Mouse (Mus musculus): Measurements from ENCODE around the gene Tmem171. TPM values are rescaled to one million over a fixed set of nuclear protein-coding genes. Genes with fewer than 3 reads are reported as not detected.

Tmem171 gene
- polyA plus RNA-seq, 1 experiment from 2014 or later: 8.4 TPM

GRCm38 (mm10) chr13:98690886-98691285 lies 3.7 kb downstream of the Tmem171 start:
- WGBS: 86% methylated on average over 11 of the region's 11 CpGs
- no peak for ATAC-seq (ENCODE audit: insufficient read depth, low FRiP score, low read depth)
- Histone ChIP-seq H3K27me3 (replicated peaks) (peaks cover 6% of the 10 kb centered on the region; the same call in 1 of the 2 replicates), H3K4me3 (replicated peaks) (no peak overlapping the region), H3K36me3 (no peaks in the 10 kb centered on the region), H3K27ac (no peak overlapping the region), H3K4me1 (peaks cover 13% of the 10 kb centered on the region), H3K4me2 (no peak overlapping the region), H3K9ac (no peak overlapping the region), H3K9me3 (no peaks in the 10 kb centered on the region)

GRCm38 (mm10) chr13:98689605-98690290 lies 4.9 kb downstream of the Tmem171 start:
- WGBS: 42% methylated on average over 11 of the region's 11 CpGs
- ATAC-seq (ENCODE audit: insufficient read depth, low FRiP score, low read depth): no peak
- H3K4me2 ChIP-seq: peak overlapping the region; percentile 25

GRCm38 (mm10) chr13:98687931-98688330 lies 6.7 kb downstream of the Tmem171 start:
- H3K27ac ChIP-seq: no peak overlapping the region
- WGBS: 72% methylated on average over 9 of the region's 9 CpGs
- ATAC-seq (ENCODE audit: insufficient read depth, low FRiP score, low read depth): no peak
- H3K9ac ChIP-seq: no peak overlapping the region
- no peaks in the 10 kb centered on the region for H3K9me3 ChIP-seq
- no peaks in the 10 kb centered on the region for H3K27me3 ChIP-seq (replicated peaks)
- peaks cover 7% of the 10 kb centered on the region; the same call in 1 of the 2 replicates for H3K4me1 ChIP-seq
- H3K4me3 ChIP-seq (replicated peaks): no peak overlapping the region
- no peaks in the 10 kb centered on the region for H3K36me3 ChIP-seq
- H3K4me2 ChIP-seq: no peak overlapping the region

More at GRCm38 (mm10) chr13:98689605-98690290, 4.9 kb downstream of the Tmem171 start:
- H3K36me3 ChIP-seq: no peaks in the 10 kb centered on the region
- peak overlapping the region; percentile 57 for H3K27ac ChIP-seq
- H3K4me3 ChIP-seq (replicated peaks): no peak overlapping the region
- H3K4me1 ChIP-seq: peaks cover 9% of the 10 kb centered on the region
- H3K9me3 ChIP-seq: no peaks in the 10 kb centered on the region
- H3K9ac ChIP-seq: no peak overlapping the region
- peaks cover 6% of the 10 kb centered on the region; the same call in 1 of the 2 replicates for H3K27me3 ChIP-seq (replicated peaks)

DNA sequence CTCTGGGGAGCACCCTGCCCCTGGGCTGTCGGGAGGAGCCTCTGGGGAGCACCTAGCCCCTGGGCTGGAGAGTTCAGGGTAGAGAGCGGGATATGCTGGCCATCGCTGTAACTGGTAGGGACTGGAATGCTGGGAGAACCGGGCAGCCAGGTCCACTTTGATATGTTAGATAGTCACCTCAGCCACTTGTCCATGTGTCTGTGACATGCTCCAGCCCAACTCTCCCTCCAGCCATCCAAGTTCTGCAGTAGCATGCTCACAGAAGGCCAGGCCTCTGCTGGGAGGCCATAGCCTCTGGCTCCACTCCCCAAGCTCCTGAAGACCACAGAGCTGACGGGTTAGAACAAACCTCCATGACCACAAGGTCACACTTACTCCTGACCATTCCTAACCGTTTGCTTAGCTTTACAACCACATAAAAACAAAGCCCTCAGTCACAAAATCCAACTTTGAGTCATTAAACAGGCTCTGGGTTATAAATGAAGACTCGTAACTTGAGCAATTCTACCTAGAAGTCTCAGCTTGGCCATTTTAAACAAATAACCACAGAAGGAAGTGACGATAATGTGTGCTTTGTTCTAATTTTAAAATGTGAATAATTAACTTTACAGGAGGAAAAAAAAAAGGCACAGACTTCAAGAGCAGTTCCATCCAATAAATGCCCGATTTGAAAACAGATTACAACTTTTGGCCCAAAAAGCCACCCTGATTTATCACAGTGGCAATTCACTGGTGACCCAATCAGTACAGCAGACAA lies 10.3 kb downstream of the Tmem171 start:
- peaks cover 9% of the 10 kb centered on the region; the same call in 1 of the 2 replicates for H3K4me1 ChIP-seq
- ATAC-seq (ENCODE audit: insufficient read depth, low FRiP score, low read depth): no peak
- no peak overlapping the region for H3K9ac ChIP-seq
- H3K27me3 ChIP-seq (replicated peaks): no peaks in the 10 kb centered on the region
- no peak overlapping the region for H3K4me3 ChIP-seq (replicated peaks)
- no peaks in the 10 kb centered on the region for H3K36me3 ChIP-seq
- H3K27ac ChIP-seq: peak overlapping the region; percentile 26; the same call in 1 of the 2 replicates
- 64% methylated on average over 9 of the region's 9 CpGs for whole genome bisulfite sequencing
- H3K9me3 ChIP-seq: no peaks in the 10 kb centered on the region
- H3K4me2 ChIP-seq: no peak overlapping the region

- H3K4me1 ChIP-seq: peaks cover 9% of the 10 kb centered on the region; the same call in 1 of the 2 replicates
- H3K4me3 ChIP-seq (replicated peaks): no peak overlapping the region
- no peak for ATAC-seq (ENCODE audit: insufficient read depth, low FRiP score, low read depth)
- no peak overlapping the region for H3K27ac ChIP-seq
- H3K36me3 ChIP-seq: no peaks in the 10 kb centered on the region
- H3K4me2 ChIP-seq: no peak overlapping the region
- no peaks in the 10 kb centered on the region for H3K27me3 ChIP-seq (replicated peaks)
- H3K9ac ChIP-seq: no peak overlapping the region
- 90% methylated on average over 2 of the region's 2 CpGs for WGBS
- no peaks in the 10 kb centered on the region for H3K9me3 ChIP-seq
These were observed 11.2 kb downstream of the Tmem171 start for GRCm38 (mm10) chr13:98683412-98683811.

GRCm38 (mm10) chr13:98680470-98681060 lies 14.1 kb downstream of the Tmem171 start:
- Histone ChIP-seq H3K36me3 (no peaks in the 10 kb centered on the region), H3K4me1 (peaks cover 9% of the 10 kb centered on the region; the same call in 1 of the 2 replicates), H3K27me3 (replicated peaks) (no peaks in the 10 kb centered on the region), H3K4me3 (replicated peaks) (no peak overlapping the region), H3K27ac (no peak overlapping the region), H3K9ac (no peak overlapping the region), H3K9me3 (no peaks in the 10 kb centered on the region), H3K4me2 (no peak overlapping the region)
- WGBS: 58% methylated on average over 5 of the region's 5 CpGs
- ATAC-seq (ENCODE audit: insufficient read depth, low FRiP score, low read depth): 0 out of 2 replicates have a peak, but pooled peaks have one; percentile 10

DNA sequence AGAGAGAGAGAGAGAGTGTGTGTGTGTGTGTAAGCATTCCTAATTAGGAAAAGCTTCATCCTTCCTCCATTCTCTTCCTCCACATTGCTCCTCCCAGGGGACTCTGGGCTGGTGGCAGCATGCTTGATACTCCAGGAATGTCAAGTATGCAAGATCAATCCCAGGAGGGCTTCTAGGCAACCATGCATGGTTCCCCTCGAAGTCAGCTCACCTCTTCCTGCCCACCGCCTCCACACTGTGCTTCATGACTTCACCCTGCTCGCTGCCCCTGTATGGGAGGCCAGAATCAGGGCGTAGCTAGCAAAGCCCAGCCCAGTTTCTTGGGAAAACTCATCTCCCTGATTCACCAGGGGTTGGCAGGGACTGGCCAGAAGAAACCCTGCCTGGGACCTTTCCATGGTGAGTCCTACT lies 15.0 kb downstream of the Tmem171 start:
- Histone ChIP-seq H3K9me3 (no peaks in the 10 kb centered on the region), H3K9ac (no peak overlapping the region), H3K4me3 (replicated peaks) (no peak overlapping the region), H3K4me2 (no peak overlapping the region), H3K27ac (no peak overlapping the region), H3K27me3 (replicated peaks) (no peaks in the 10 kb centered on the region), H3K4me1 (peaks cover 9% of the 10 kb centered on the region; the same call in 1 of the 2 replicates), H3K36me3 (no peaks in the 10 kb centered on the region)
- ATAC-seq (ENCODE audit: insufficient read depth, low FRiP score, low read depth): no peak
- WGBS: 42% methylated on average over 4 of the region's 4 CpGs

- WGBS: 86% methylated on average over 1 of the region's 1 CpGs
- Histone ChIP-seq H3K27me3 (replicated peaks) (no peaks in the 10 kb centered on the region), H3K36me3 (no peaks in the 10 kb centered on the region), H3K4me3 (replicated peaks) (no peak overlapping the region), H3K9me3 (no peaks in the 10 kb centered on the region), H3K4me2 (no peak overlapping the region), H3K27ac (no peak overlapping the region), H3K9ac (no peak overlapping the region), H3K4me1 (peaks cover 9% of the 10 kb centered on the region; the same call in 1 of the 2 replicates)
- no peak for ATAC-seq (ENCODE audit: insufficient read depth, low FRiP score, low read depth)
These were observed 15.4 kb downstream of the Tmem171 start for GRCm38 (mm10) chr13:98679230-98679629.

DNA sequence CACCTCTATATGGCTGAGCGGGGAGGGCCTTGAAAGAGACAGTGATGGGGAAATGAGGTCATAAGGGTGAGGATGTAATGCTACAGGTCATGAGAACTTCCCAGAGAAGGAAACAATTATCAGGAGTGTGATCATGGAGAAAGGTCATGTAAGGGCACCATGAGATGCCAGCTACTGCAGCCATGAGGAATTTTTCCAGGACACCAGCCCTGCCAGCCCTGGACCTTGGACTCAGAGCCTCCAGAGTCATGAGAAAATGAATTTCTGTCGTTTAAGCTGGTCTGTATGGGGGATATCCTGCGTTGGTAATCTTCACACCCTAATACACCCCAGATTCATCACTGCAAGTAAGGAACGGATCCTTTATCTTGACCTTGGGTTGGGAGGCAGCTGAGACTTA lies 20.7 kb downstream of the Tmem171 start:
- Histone ChIP-seq H3K4me3 (replicated peaks) (no peak overlapping the region), H3K4me1 (no peaks in the 10 kb centered on the region), H3K27me3 (replicated peaks) (no peaks in the 10 kb centered on the region), H3K9me3 (no peaks in the 10 kb centered on the region), H3K9ac (no peak overlapping the region), H3K4me2 (no peak overlapping the region), H3K27ac (no peak overlapping the region), H3K36me3 (no peaks in the 10 kb centered on the region)
- ATAC-seq (ENCODE audit: insufficient read depth, low FRiP score, low read depth): no peak
- WGBS: 53% methylated on average over 4 of the region's 4 CpGs

DNA sequence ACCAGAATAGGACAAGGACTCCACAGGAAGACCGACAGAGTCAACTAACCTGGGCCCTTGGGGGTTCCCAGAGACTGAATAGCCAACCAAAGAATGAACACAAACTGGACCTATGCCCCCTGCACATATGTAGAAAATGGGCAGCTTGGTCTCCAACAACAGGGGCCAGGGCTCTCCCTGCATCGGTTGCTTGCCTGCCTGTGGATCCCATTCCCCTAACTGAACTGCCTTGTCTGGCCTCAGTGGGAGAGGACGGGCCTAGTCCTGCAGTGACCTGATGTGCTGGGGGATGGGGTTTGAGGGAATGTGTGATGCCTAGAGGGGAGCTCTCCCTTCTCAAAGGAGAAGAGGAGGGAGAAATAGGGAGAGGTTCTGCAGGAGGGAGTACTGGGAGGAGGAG lies 25.3 kb downstream of the Tmem171 start:
- no peak overlapping the region for H3K4me3 ChIP-seq (replicated peaks)
- H3K27ac ChIP-seq: no peak overlapping the region
- ATAC-seq (ENCODE audit: insufficient read depth, low FRiP score, low read depth): no peak
- H3K4me2 ChIP-seq: no peak overlapping the region
- no peaks in the 10 kb centered on the region for H3K27me3 ChIP-seq (replicated peaks)
- H3K36me3 ChIP-seq: no peaks in the 10 kb centered on the region
- WGBS: 68% methylated on average over 3 of the region's 3 CpGs
- H3K9ac ChIP-seq: no peak overlapping the region
- H3K4me1 ChIP-seq: no peaks in the 10 kb centered on the region
- H3K9me3 ChIP-seq: no peaks in the 10 kb centered on the region

- no peak overlapping the region for H3K9ac ChIP-seq
- H3K9me3 ChIP-seq: no peaks in the 10 kb centered on the region
- H3K4me3 ChIP-seq (replicated peaks): no peak overlapping the region
- no peaks in the 10 kb centered on the region for H3K36me3 ChIP-seq
- no peak for ATAC-seq (ENCODE audit: insufficient read depth, low FRiP score, low read depth)
- no peak overlapping the region for H3K4me2 ChIP-seq
- H3K27ac ChIP-seq: no peak overlapping the region
- H3K4me1 ChIP-seq: no peaks in the 10 kb centered on the region
- 64% methylated on average over 3 of the region's 3 CpGs for WGBS
- no peaks in the 10 kb centered on the region for H3K27me3 ChIP-seq (replicated peaks)
These were observed 27.3 kb downstream of the Tmem171 start for GRCm38 (mm10) chr13:98667316-98667715.

GRCm38 (mm10) chr13:98665240-98665639 lies 29.4 kb downstream of the Tmem171 start:
- H3K27me3 ChIP-seq (replicated peaks): no peaks in the 10 kb centered on the region
- 75% methylated on average over 10 of the region's 10 CpGs for WGBS
- ATAC-seq (ENCODE audit: insufficient read depth, low FRiP score, low read depth): no peak

More at GRCm38 (mm10) chr13:98665240-98665639, 29.4 kb downstream of the Tmem171 start:
- no peaks in the 10 kb centered on the region for H3K9me3 ChIP-seq
- H3K4me1 ChIP-seq: no peaks in the 10 kb centered on the region
- no peak overlapping the region for H3K9ac ChIP-seq
- H3K27ac ChIP-seq: no peak overlapping the region
- no peaks in the 10 kb centered on the region for H3K36me3 ChIP-seq
- H3K4me3 ChIP-seq (replicated peaks): no peak overlapping the region
- H3K4me2 ChIP-seq: no peak overlapping the region
